Mouse (Mus musculus) myocyte (in vitro differentiated cells): ENCODE data around the gene Enox2. TPM values are rescaled to one million over a fixed set of nuclear protein-coding genes. Genes with fewer than 3 reads are reported as not detected.

Experiments
- H3K27me3 ChIP-seq: one replicate; pipeline ENCODE4 v1.6.1; 2011; ENCODE audit not compliant: control insufficient read depth, insufficient read depth, insufficient read length
- H3K36me3 ChIP-seq: one replicate; pipeline ENCODE4 v1.6.1; 2011; ENCODE audit not compliant: control insufficient read depth, insufficient read depth
- H3K4me2 ChIP-seq: one replicate; pipeline ENCODE4 v1.6.1; 2011; ENCODE audit warnings: low read depth, control low read depth
- H3K4me3 ChIP-seq: one replicate; pipeline ENCODE4 v1.5.1; 2011; ENCODE audit warnings: mild to moderate bottlenecking, control low read depth, moderate library complexity
- H3K79me2 ChIP-seq: one replicate; pipeline ENCODE4 v1.6.1; 2011; ENCODE audit not compliant: control insufficient read depth, insufficient read depth
- H3ac ChIP-seq: one replicate; pipeline ENCODE4 v1.6.1; 2011; ENCODE audit not compliant: control insufficient read depth, insufficient read length
- CEBPB ChIP-seq: IDR thresholded peaks from 2 replicates; pipeline ENCODE4 v1.6.1; 2011; ENCODE audit warnings: mild to moderate bottlenecking, moderate library complexity; ENCODE audit not compliant: poor library complexity, insufficient read depth, severe bottlenecking
- E2F4 ChIP-seq: IDR thresholded peaks from one replicate; pipeline ENCODE4 v1.6.1; 2011; ENCODE audit warnings: mild to moderate bottlenecking, control low read depth, moderate library complexity; ENCODE audit not compliant: insufficient read depth
- MAX ChIP-seq: IDR thresholded peaks from one replicate; pipeline ENCODE4 v1.6.1; 2011; ENCODE audit warnings: low read depth, mild to moderate bottlenecking, control low read depth
- MYOD1 ChIP-seq, 3 experiments: IDR thresholded peaks; one replicate each; pipeline ENCODE4 v1.6.1; 2011; ENCODE audit warnings: control low read depth in 2 of 3, low read depth in 2 of 3, mild to moderate bottlenecking in 2 of 3, moderate library complexity in 1 of 3; ENCODE audit not compliant: insufficient read length in 2 of 3, control insufficient read depth in 1 of 3
- MYOG ChIP-seq, 3 experiments: IDR thresholded peaks; one replicate each; pipeline ENCODE4 v1.6.1; 2011; ENCODE audit warnings: control low read depth in 2 of 3, low read depth in 2 of 3, mild to moderate bottlenecking in 2 of 3; ENCODE audit not compliant: insufficient read length in 2 of 3, control insufficient read depth in 1 of 3, insufficient read depth in 1 of 3
- POLR2A ChIP-seq: IDR thresholded peaks from one replicate; pipeline ENCODE4 v1.6.1; 2011; ENCODE audit warnings: low read depth, mild to moderate bottlenecking, control low read depth, moderate library complexity; ENCODE audit not compliant: insufficient read length
- POLR2AphosphoS2 ChIP-seq: IDR thresholded peaks from one replicate; pipeline ENCODE4 v1.6.1; 2011; ENCODE audit warnings: low read depth, control low read depth; ENCODE audit not compliant: insufficient read length
- REST ChIP-seq: IDR thresholded peaks from one replicate; pipeline ENCODE4 v1.6.1; 2011; ENCODE audit warnings: mild to moderate bottlenecking, control low read depth, moderate library complexity; ENCODE audit not compliant: insufficient read depth, insufficient read length
- SRF ChIP-seq: IDR thresholded peaks from one replicate; pipeline ENCODE4 v1.6.1; 2011; ENCODE audit warnings: low read depth; ENCODE audit not compliant: control insufficient read depth, insufficient read length
- TCF12 ChIP-seq: IDR thresholded peaks from one replicate; pipeline ENCODE4 v1.6.1; 2011; ENCODE audit warnings: mild to moderate bottlenecking, control low read depth; ENCODE audit not compliant: poor library complexity, insufficient read depth, severe bottlenecking
- TCF3 ChIP-seq: IDR thresholded peaks from one replicate; pipeline ENCODE4 v1.6.1; 2011; ENCODE audit warnings: low read depth, control low read depth; ENCODE audit not compliant: insufficient read length
- USF1 ChIP-seq: IDR thresholded peaks from one replicate; pipeline ENCODE4 v1.6.1; 2011; ENCODE audit warnings: low read depth, mild to moderate bottlenecking, control low read depth, moderate library complexity
- polyA plus RNA-seq: library from polyadenylated mRNA; unstranded; fragments of >200 nt; fragmentation: generic; extraction: Trizol; gene quantifications from one replicate; pipeline ENCODE4 v1.2.1, GENCODE M21; 2012; ENCODE audit warnings: missing spikeins

Enox2 gene
- polyA plus RNA-seq, 1 experiment = 3.0 TPM

DNA sequence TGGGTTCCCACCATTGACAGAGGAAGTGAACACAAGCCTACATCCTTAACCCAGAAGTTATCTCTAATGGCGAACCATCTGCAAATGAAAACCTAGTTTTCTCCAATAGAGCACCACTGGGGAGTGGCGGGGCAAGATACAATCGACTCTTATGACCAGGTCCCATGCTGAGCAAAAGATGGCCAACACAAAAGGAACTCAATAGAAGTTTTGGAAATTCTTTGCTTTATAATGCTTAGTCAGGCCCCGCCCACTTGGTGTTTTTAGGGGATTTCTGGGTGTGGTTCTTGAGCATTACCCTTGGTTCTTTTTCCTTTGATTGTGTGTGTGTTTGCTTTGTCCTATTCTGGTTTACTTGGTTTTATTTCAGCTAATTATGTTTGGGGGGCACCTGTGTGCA, 37.2 kb downstream of the Enox2 start:
- H3K36me3 ChIP-seq = no peaks in the 10 kb centered on the region
- H3ac ChIP-seq = no peak overlapping the region
- no peaks in the 10 kb centered on the region for H3K27me3 ChIP-seq
- H3K4me3 ChIP-seq = no peak overlapping the region
- H3K4me2 ChIP-seq = no peak overlapping the region
- no peaks in the 10 kb centered on the region for H3K79me2 ChIP-seq
- TF ChIP-seq TCF3 = no peak
- no peak for TF ChIP-seq SRF
- no peak for TF ChIP-seq USF1
- TF ChIP-seq E2F4 = no peak
- TF ChIP-seq CEBPB = no peak
- TF ChIP-seq MYOG (IDR thresholded peaks at IDR 0.05; ENCODE audit: control insufficient read depth in 1 of 3, insufficient read depth in 1 of 3, insufficient read length in 2 of 3, low read depth in 2 of 3) = no peak
- TF ChIP-seq POLR2A = no peak
- no peak for TF ChIP-seq MAX
- TF ChIP-seq MYOD1 (IDR thresholded peaks at IDR 0.05; ENCODE audit: control insufficient read depth in 1 of 3, insufficient read length in 2 of 3, low read depth in 2 of 3) = no peak
- TF ChIP-seq REST = no peak
- no peak for TF ChIP-seq POLR2AphosphoS2
- no peak for TF ChIP-seq TCF12

DNA sequence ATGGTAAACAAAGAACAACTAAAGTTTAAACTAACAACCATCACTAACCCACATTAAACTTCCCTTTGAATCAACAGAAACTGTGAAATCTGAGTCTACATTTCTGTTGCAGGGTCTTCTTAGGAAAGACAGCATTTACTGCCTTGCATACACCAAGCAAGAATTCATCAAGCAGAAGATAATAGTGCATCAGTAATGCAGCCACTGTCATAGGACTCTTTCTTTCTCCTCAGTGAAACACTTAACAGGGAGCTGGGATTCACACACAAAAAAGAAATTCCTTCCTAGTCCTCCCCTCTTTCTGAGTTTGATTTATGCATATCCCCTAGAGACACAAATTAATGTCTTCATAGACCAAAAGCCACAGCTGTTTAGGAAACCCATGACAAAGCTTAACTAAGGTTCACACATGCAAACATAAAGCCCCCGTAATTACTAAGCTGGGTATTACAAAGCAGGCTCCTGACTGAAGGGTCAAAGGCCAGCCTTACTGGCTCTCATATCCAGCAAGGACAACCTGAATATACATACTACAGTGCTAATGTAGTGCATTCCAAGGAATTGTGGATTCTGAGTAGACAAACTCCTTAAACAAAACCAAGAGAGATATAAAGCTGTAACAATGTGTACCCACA, 62.1 kb downstream of the Enox2 start:
- H3K4me3 ChIP-seq = no peak overlapping the region
- H3ac ChIP-seq = no peak overlapping the region
- no peaks in the 10 kb centered on the region for H3K36me3 ChIP-seq
- H3K79me2 ChIP-seq = no peaks in the 10 kb centered on the region
- TF ChIP-seq MYOG (IDR thresholded peaks at IDR 0.05; ENCODE audit: control insufficient read depth in 1 of 3, insufficient read depth in 1 of 3, insufficient read length in 2 of 3, low read depth in 2 of 3) = no peak
- TF ChIP-seq TCF12 = no peak
- no peak for TF ChIP-seq USF1
- no peak for TF ChIP-seq POLR2AphosphoS2
- TF ChIP-seq REST = no peak
- no peak for TF ChIP-seq MAX
- no peak for TF ChIP-seq CEBPB
- TF ChIP-seq MYOD1 (IDR thresholded peaks at IDR 0.05; ENCODE audit: control insufficient read depth in 1 of 3, insufficient read length in 2 of 3, low read depth in 2 of 3) = no peak
- no peak for TF ChIP-seq TCF3
- no peak for TF ChIP-seq E2F4
- no peak for TF ChIP-seq SRF
- TF ChIP-seq POLR2A = no peak
- H3K27me3 ChIP-seq = no peaks in the 10 kb centered on the region
- H3K4me2 ChIP-seq = no peak overlapping the region

DNA sequence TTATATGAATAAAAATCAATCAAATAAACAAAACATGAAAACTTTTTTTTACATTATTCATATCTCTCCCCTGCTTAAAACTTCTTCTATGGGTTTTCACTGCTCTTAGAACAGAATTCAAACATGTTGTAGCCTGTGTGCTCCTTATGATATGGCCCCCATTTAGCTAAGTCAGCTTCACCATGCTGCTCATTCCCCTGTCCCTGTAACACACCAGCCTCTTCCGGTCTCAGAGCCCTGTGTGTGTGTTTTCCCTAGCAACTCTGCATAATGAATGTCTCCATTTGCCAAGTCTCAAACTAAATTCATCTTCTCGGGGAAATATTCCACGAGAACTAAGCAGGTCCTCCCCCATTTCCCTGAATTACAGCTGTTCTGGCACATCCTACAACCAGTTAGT, 71.6 kb downstream of the Enox2 start:
- no peaks in the 10 kb centered on the region for H3K27me3 ChIP-seq
- no peaks in the 10 kb centered on the region for H3K79me2 ChIP-seq
- H3K4me3 ChIP-seq = no peak overlapping the region
- H3ac ChIP-seq = no peak overlapping the region
- H3K4me2 ChIP-seq = no peak overlapping the region
- no peaks in the 10 kb centered on the region for H3K36me3 ChIP-seq
- no peak for TF ChIP-seq E2F4
- TF ChIP-seq POLR2AphosphoS2 = no peak
- no peak for TF ChIP-seq SRF
- TF ChIP-seq TCF3 = no peak
- no peak for TF ChIP-seq POLR2A
- no peak for TF ChIP-seq TCF12
- no peak for TF ChIP-seq MAX
- TF ChIP-seq USF1 = no peak
- TF ChIP-seq REST = no peak
- TF ChIP-seq CEBPB = no peak
- no peak for TF ChIP-seq MYOD1 (IDR thresholded peaks at IDR 0.05; ENCODE audit: control insufficient read depth in 1 of 3, insufficient read length in 2 of 3, low read depth in 2 of 3)
- TF ChIP-seq MYOG (IDR thresholded peaks at IDR 0.05; ENCODE audit: control insufficient read depth in 1 of 3, insufficient read depth in 1 of 3, insufficient read length in 2 of 3, low read depth in 2 of 3) = no peak

DNA sequence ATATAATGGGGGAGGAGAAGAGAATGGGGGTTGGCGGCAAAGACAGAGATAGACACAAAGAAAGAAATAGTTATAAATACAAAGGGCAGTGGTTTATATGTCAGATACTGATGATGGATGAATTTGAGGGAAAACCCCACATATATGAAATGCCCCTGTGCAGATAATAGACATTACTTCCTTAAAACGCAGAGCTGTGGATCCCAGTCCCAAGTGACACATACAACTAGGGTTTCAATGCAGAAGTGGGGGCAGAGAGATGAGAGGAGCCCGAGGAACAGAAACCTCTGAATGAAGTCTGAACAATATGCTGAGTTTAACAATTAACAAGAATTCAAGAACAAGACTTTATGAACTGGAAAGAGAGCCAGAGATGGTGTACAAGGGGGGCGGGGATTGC, 91.7 kb downstream of the Enox2 start:
- Histone ChIP-seq H3K79me2 (no peaks in the 10 kb centered on the region), H3K4me3 (no peak overlapping the region), H3K4me2 (no peak overlapping the region), H3K36me3 (no peaks in the 10 kb centered on the region), H3K27me3 (no peaks in the 10 kb centered on the region), H3ac (no peak overlapping the region)
- TF ChIP-seq POLR2AphosphoS2 (no peak), MYOD1 (IDR thresholded peaks at IDR 0.05; ENCODE audit: control insufficient read depth in 1 of 3, insufficient read length in 2 of 3, low read depth in 2 of 3) (no peak), CEBPB (no peak), TCF12 (no peak), TCF3 (no peak), REST (no peak), POLR2A (no peak), MAX (no peak), SRF (no peak), USF1 (no peak)
